Mouse (Mus musculus) kidney, embryonic 15.5 days (tissue): ENCODE results near the gene Ccdc14. TPM values are rescaled to one million over a fixed set of nuclear protein-coding genes. Genes with fewer than 3 reads are reported as not detected.
"Not testable (repeated sequence)": the region's sequence is repeated elsewhere in the genome, so short reads cannot be mapped to it uniquely, and the experiment has no call there.

Source experiments
- ATAC-seq: fragments of 200-750 bp; cut with Nextera tagmentation; replicated peaks from 2 replicates; pipeline ENCODE4 v1.8.0; 2017; ENCODE audit warnings: moderate TSS enrichment; ENCODE audit not compliant: low FRiP score
- H3K27ac ChIP-seq: fragments of 300-500 bp; sonication (generic); 2 replicates; pipeline ENCODE4 v1.5.1; 2015; ENCODE audit warnings: mild to moderate bottlenecking, inconsistent platforms
- H3K27me3 ChIP-seq: fragments of 300-500 bp; sonication (generic); 2 replicates; pipeline ENCODE4 v1.6.1; 2015; ENCODE audit warnings: inconsistent platforms
- H3K36me3 ChIP-seq: fragments of 300-500 bp; sonication (generic); 2 replicates; pipeline ENCODE4 v1.6.1; 2015; ENCODE audit warnings: inconsistent platforms
- H3K4me1 ChIP-seq: fragments of 300-500 bp; sonication (generic); 2 replicates; pipeline ENCODE4 v1.6.1; 2015; ENCODE audit warnings: inconsistent platforms
- H3K4me2 ChIP-seq: fragments of 300-500 bp; sonication (generic); 2 replicates; pipeline ENCODE4 v1.6.1; 2015; ENCODE audit warnings: moderate library complexity, mild to moderate bottlenecking, inconsistent platforms
- H3K4me3 ChIP-seq: fragments of 300-500 bp; sonication (generic); replicated peaks from 2 replicates; pipeline ENCODE4 v1.5.1; 2015; ENCODE audit warnings: mild to moderate bottlenecking, inconsistent platforms
- H3K9ac ChIP-seq: fragments of 300-500 bp; sonication (generic); 2 replicates; pipeline ENCODE4 v1.6.1; 2015; ENCODE audit warnings: mild to moderate bottlenecking, inconsistent platforms
- H3K9me3 ChIP-seq: fragments of 300-500 bp; sonication (generic); replicated peaks from 2 replicates; pipeline ENCODE4 v1.6.1; 2016; ENCODE audit warnings: inconsistent platforms
- WGBS: fragments of 180-500 bp; shearing (Covaris S2); methylation state at CpG from one replicate; pipeline ENCODE4 v1.1.7; 2015; ENCODE audit warnings: mixed read lengths; 5-methylcytosine and 5-hydroxymethylcytosine counted together
- polyA plus RNA-seq: library from polyadenylated mRNA; unstranded; fragments of >200 nt; fragmentation: Nextera tagmentation; extraction: Ambion mirVana; gene quantifications from 2 replicates; pipeline ENCODE4 v1.2.1, GENCODE M21; 2015

Gene Ccdc14
- polyA plus RNA-seq, 1 experiment from 2014 or later: 7.6 TPM

GRCm38 (mm10) chr16:34672822-34673221 lies 17.6 kb upstream of the Ccdc14 start:
- Histone ChIP-seq H3K27ac (no peak overlapping the region), H3K4me3 (no peak overlapping the region), H3K36me3 (no peaks in the 10 kb centered on the region), H3K27me3 (peaks cover 14% of the 10 kb centered on the region; the same call in 1 of the 2 replicates), H3K9ac (no peak overlapping the region), H3K9me3 (no peaks in the 10 kb centered on the region), H3K4me2 (no peak overlapping the region), H3K4me1 (no peaks in the 10 kb centered on the region)
- no peak for ATAC-seq
- WGBS: 68% methylated on average over 3 of the region's 3 CpGs

GRCm38 (mm10) chr16:34674365-34674764 lies 16.1 kb upstream of the Ccdc14 start:
- Histone ChIP-seq H3K4me1 (no peaks in the 10 kb centered on the region), H3K9ac (no peak overlapping the region), H3K27me3 (no peaks in the 10 kb centered on the region), H3K27ac (no peak overlapping the region), H3K4me2 (no peak overlapping the region), H3K4me3 (no peak overlapping the region), H3K36me3 (no peaks in the 10 kb centered on the region), H3K9me3 (no peaks in the 10 kb centered on the region)
- WGBS: 80% methylated on average over 6 of the region's 6 CpGs
- no peak for ATAC-seq

GRCm38 (mm10) chr16:34681823-34682222 lies 8.6 kb upstream of the Ccdc14 start:
- Histone ChIP-seq H3K36me3 (no peaks in the 10 kb centered on the region), H3K9me3 (no peaks in the 10 kb centered on the region), H3K4me3 (no peak overlapping the region), H3K4me2 (no peak overlapping the region), H3K9ac (no peak overlapping the region), H3K27ac (no peak overlapping the region), H3K4me1 (no peaks in the 10 kb centered on the region), H3K27me3 (no peaks in the 10 kb centered on the region)
- ATAC-seq: no peak

- Histone ChIP-seq H3K9me3 (no peaks in the 10 kb centered on the region), H3K9ac (peak overlapping the region; percentile 69; the same call in 1 of the 2 replicates), H3K36me3 (no peaks in the 10 kb centered on the region), H3K27me3 (no peaks in the 10 kb centered on the region), H3K4me3 (peak overlapping the region; percentile 71), H3K27ac (peak overlapping the region; percentile 89), H3K4me1 (peaks cover 7% of the 10 kb centered on the region), H3K4me2 (peak overlapping the region; percentile 86)
- ATAC-seq: no peak
- WGBS: 70% methylated on average over 3 of the region's 3 CpGs
These were observed 537 bp upstream of the Ccdc14 start for GRCm38 (mm10) chr16:34689879-34690278.

- H3K27me3 ChIP-seq: no peaks in the 10 kb centered on the region
- H3K4me1 ChIP-seq: peaks cover 7% of the 10 kb centered on the region
- no peak for ATAC-seq
- H3K4me3 ChIP-seq: peak overlapping the region; percentile 71
- H3K9ac ChIP-seq: peak overlapping the region; percentile 69
- peaks cover 1% of the 10 kb centered on the region; the same call in 1 of the 2 replicates for H3K36me3 ChIP-seq
- WGBS: 8% methylated on average over 11 of the region's 11 CpGs
- no peaks in the 10 kb centered on the region for H3K9me3 ChIP-seq
- peak overlapping the region; percentile 89 for H3K27ac ChIP-seq
- peak overlapping the region; percentile 86 for H3K4me2 ChIP-seq
These were observed 740 bp downstream of the Ccdc14 start for GRCm38 (mm10) chr16:34691156-34691555.

GRCm38 (mm10) chr16:34694477-34694876 lies 4.1 kb downstream of the Ccdc14 start:
- no peak for ATAC-seq
- H3K36me3 ChIP-seq: peaks cover 23% of the 10 kb centered on the region; the same call in 1 of the 2 replicates
- 91% methylated on average over 6 of the region's 7 CpGs for WGBS

GRCm38 (mm10) chr16:34698721-34699120 lies 8.3 kb downstream of the Ccdc14 start:
- not testable (repeated sequence) for H3K4me1 ChIP-seq, ATAC-seq
- WGBS: 73% methylated on average over 3 of the region's 3 CpGs

More at GRCm38 (mm10) chr16:34694477-34694876, 4.1 kb downstream of the Ccdc14 start:
- Histone ChIP-seq H3K9me3 (no peaks in the 10 kb centered on the region), H3K4me1 (peaks cover 7% of the 10 kb centered on the region), H3K27ac (no peak overlapping the region), H3K27me3 (no peaks in the 10 kb centered on the region), H3K9ac (no peak overlapping the region), H3K4me2 (no peak overlapping the region), H3K4me3 (no peak overlapping the region)

GRCm38 (mm10) chr16:34700165-34700827 lies 9.9 kb downstream of the Ccdc14 start:
- H3K9me3 ChIP-seq: no peaks in the 10 kb centered on the region

More at GRCm38 (mm10) chr16:34698721-34699120, 8.3 kb downstream of the Ccdc14 start:
- H3K27me3 ChIP-seq, H3K9ac ChIP-seq, H3K4me3 ChIP-seq, H3K27ac ChIP-seq, H3K4me2 ChIP-seq, H3K9me3 ChIP-seq: not testable (repeated sequence)
- H3K36me3 ChIP-seq: peaks cover 38% of the 10 kb centered on the region

GRCm38 (mm10) chr16:34700828-34701216 lies 10.4 kb downstream of the Ccdc14 start:
- Histone ChIP-seq H3K9me3 (no peaks in the 10 kb centered on the region), H3K4me3 (no peak overlapping the region), H3K27ac (no peak overlapping the region), H3K27me3 (no peaks in the 10 kb centered on the region), H3K36me3 (peaks cover 55% of the 10 kb centered on the region), H3K9ac (no peak overlapping the region), H3K4me2 (no peak overlapping the region), H3K4me1 (no peaks in the 10 kb centered on the region)
- 82% methylated on average over 6 of the region's 6 CpGs for WGBS
- no peak for ATAC-seq

More at GRCm38 (mm10) chr16:34700165-34700827, 9.9 kb downstream of the Ccdc14 start:
- peak; percentile 67; the same call in 1 of the 2 replicates for ATAC-seq
- Histone ChIP-seq H3K9ac (no peak overlapping the region), H3K27ac (no peak overlapping the region), H3K27me3 (no peaks in the 10 kb centered on the region), H3K4me1 (no peaks in the 10 kb centered on the region), H3K4me3 (no peak overlapping the region), H3K36me3 (peaks cover 51% of the 10 kb centered on the region), H3K4me2 (no peak overlapping the region)
- WGBS: 22% methylated on average over 7 of the region's 7 CpGs

- no peaks in the 10 kb centered on the region for H3K27me3 ChIP-seq
- no peak overlapping the region for H3K4me3 ChIP-seq
- no peak overlapping the region for H3K4me2 ChIP-seq
- H3K9ac ChIP-seq: no peak overlapping the region
- peaks cover 67% of the 10 kb centered on the region for H3K36me3 ChIP-seq
- ATAC-seq: no peak
- H3K4me1 ChIP-seq: no peaks in the 10 kb centered on the region
- 87% methylated on average over 2 of the region's 2 CpGs for WGBS
- H3K27ac ChIP-seq: no peak overlapping the region
- no peaks in the 10 kb centered on the region for H3K9me3 ChIP-seq
These were observed 15.6 kb downstream of the Ccdc14 start for GRCm38 (mm10) chr16:34706019-34706418.

- Histone ChIP-seq H3K9me3 (no peaks in the 10 kb centered on the region), H3K27me3 (no peaks in the 10 kb centered on the region), H3K4me2 (no peak overlapping the region), H3K9ac (no peak overlapping the region), H3K4me1 (no peaks in the 10 kb centered on the region), H3K27ac (no peak overlapping the region), H3K36me3 (peaks cover 65% of the 10 kb centered on the region), H3K4me3 (no peak overlapping the region)
- no peak for ATAC-seq
- 90% methylated on average over 7 of the region's 7 CpGs for WGBS
These were observed 16.1 kb downstream of the Ccdc14 start for GRCm38 (mm10) chr16:34706487-34706946.

- no peak overlapping the region for H3K4me3 ChIP-seq
- H3K4me2 ChIP-seq: no peak overlapping the region
- no peak for ATAC-seq
- WGBS: 90% methylated on average over 3 of the region's 3 CpGs
- peaks cover 59% of the 10 kb centered on the region for H3K36me3 ChIP-seq
- H3K27me3 ChIP-seq: no peaks in the 10 kb centered on the region
- no peak overlapping the region for H3K9ac ChIP-seq
- no peak overlapping the region for H3K27ac ChIP-seq
- no peaks in the 10 kb centered on the region for H3K4me1 ChIP-seq
- H3K9me3 ChIP-seq: no peaks in the 10 kb centered on the region
These were observed 21.1 kb downstream of the Ccdc14 start for GRCm38 (mm10) chr16:34711481-34711880.
